Mouse (Mus musculus): ENCODE results near the gene Dmrtb1.

Dmrtb1 gene

DNA sequence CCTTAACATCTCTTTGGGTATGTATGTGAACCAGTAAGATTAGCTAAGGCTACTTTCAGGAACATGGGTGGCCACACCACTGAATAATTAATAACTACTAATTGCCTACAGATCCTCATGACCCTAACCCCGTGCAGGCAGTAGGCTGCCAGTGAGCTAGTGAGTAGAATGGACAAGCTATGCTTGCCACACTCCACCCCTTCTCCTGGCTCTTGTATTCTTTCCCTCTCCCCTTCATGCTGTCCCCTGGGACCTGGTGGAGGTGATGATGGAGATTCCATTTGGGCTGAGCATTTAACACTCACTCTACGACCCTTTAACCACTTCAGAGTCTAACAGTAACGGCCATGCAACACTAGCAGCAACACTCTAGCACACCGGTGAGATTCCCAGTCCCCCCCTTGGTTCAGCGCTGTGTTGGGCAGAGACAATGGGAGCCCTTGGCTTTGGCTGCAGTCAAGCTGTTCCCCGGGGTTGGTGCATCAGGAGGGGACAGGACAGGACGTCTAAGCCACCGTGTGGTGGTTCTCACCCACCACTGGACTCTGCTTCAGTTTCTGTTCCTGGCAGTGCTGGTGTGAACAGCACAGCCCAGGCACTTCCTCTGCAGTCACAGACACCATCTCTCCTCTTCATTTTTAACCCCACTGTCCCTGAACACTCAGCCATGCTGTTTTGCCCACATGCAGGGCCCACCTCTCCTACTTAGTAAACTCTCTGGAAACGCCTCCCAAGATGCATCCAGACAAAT, 2.8 kb downstream of the Dmrtb1 start:
- no peak for DNase-seq (ENCODE audit: low spot score)

DNA sequence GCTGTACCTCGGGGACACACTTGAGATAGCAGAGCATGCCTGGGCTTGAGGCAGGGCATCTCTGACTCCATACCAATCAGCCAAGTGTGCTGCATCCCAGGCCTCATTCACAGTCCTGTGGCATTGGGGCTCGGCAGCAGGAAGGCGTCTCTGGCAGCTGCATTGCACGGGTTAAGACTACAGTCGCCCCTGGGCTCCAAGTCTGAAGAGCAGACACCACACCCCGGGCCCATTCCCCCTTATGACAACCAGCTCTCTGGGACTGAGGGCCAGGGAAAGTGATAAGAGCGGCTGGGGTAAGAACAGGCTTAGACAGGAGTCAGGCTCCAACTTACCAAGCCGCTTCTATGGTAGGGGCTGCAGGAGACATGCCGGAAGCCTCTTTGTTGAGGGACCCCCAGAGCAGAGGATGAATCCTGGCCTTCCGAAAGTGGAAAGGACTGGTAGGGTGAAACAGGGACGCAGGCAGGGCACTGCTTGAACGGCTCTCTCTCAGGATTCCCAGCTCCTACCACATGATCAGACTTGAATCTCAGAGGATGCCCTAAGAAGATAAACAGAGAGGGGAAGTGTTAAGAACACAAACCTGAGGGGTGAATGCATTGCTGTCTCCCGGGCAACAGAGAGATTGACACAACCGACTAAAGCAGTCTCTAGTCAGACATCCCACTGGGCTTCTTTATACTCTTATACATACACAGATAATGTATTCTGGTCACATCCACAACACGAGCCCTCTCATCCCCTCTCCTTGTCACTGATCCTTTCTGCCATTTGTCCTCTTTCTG, 3.5 kb downstream of the Dmrtb1 start:
- DNase-seq (ENCODE audit: low spot score): no peak

DNA sequence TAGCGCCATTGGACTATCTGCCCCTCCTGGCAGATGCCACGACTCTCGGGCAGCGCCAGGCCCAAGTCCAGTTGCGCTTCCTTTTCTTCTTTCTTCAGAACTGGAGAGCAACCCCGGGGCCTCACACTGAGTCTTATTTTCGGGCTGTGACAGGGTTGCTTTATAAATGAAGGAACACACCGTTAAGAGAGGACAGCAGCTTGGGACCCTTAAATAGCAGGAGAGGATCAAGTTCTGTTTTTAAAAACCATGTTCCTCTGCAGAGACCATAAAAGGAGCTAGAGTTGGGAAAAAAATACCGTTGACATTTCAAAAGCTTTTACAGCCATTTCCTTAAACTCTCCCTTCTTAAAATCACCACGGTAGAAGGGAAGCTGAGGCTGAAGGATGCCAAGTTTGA, 8.4 kb downstream of the Dmrtb1 start:
- DNase-seq (ENCODE audit: low spot score): no peak

DNA sequence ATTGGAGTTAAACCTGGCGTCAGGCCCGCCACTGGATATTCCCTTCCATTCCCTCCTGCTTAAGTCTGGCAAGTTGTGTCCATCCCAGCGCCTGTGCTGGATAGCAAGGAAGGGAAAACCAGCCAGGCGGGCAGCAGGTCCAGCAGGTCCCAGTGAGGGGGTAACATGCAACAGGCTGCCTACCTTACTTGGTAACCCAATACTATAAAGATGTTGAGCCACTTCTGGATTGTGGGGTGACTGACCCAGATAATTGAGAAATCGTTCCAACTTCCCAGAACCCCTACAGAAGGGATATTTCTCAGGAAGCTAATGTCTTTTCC, 9.7 kb downstream of the Dmrtb1 start:
- DNase-seq (ENCODE audit: low spot score): no peak

DNA sequence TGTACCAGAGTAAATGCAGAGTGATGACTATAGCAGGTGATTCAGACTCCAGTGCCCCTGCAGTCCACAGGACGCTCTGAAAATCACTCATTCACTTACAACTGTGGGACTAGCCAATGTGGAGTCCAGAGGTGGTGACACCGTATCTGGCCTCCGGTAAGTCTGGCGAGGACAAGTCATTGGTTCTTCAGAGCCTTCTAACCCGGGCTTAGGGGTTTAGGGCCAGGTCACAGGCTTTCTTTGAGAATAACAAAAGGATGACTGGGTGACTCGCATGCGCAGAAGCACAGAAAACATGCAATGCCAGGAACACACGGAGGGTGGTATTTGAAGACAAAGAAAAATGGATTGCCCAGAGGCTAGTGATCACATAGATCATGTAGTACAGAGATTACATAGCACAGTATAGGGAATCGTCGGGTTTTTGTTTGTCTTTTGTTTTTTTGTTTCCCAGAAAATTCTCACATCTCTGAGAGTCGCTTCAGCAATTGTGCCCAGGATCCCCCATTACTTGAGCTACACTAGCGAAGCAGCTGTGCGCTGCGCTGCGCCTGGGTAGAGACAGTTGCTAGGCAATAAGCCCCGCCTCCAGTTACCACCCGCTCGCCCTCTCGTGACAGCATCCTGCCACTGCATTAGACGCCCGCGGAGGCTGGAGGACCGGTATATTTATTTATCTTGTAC, 10.2 kb downstream of the Dmrtb1 start:
- DNase-seq (ENCODE audit: low spot score): peak; percentile 79

DNA sequence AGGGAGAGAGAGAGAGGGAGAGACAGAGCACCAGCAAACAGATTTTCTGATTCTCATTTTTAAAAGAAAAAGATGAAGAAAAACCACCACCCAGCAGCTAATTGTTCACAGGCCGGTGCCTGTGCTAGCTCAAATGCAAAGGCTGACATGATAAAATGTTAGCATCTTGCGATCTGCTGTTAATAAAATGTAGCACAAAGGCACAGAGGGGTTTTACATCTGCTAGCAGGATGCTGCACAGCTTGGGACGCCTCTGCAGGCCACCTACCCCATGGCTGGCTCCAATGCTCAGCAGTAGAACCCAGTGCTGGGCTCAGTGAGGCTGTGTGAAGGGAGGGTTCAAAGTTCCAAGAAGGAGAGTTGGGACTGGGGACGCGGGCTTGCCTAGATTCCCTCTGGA, 13.3 kb downstream of the Dmrtb1 start:
- DNase-seq (ENCODE audit: low spot score): no peak

DNA sequence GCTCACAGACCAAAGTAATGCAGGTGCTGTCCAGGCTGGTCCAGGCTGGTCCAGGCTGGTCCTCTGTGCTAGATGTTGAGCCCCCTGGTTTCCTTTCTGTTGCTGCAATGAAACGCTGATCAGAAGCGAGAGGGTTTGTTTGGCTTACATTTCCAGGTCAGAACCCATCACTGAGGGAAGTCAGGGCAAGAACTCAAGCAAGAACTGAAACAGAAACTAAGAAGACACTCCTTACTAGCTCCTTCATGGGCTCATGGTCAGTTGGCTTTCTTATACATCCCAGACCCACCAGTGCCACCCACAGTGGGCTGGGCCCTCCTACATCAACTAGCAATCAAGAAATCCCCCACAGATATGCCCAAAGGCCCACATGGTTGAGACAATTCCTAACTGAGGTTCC, 15.5 kb downstream of the Dmrtb1 start:
- no peak for DNase-seq (ENCODE audit: low spot score)

DNA sequence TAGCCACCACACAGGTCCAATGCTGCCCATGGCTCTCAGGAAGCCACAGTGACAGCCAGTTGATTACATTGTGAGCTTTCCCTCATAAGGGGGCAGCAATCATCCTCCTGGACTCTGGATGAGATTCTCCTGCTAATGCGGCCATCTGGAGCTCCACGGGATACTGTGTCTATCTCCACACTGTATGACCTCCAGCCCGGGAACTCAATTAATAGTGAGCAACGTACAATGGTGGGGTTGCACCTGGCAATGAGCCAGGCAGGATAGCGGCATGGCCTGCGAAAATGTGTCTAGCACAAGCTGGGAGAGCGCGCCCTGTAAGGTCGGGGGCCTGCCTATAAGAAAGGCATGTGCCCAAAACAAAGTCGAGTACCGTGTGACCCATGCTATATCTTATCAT, 23.4 kb downstream of the Dmrtb1 start:
- no peak for DNase-seq (ENCODE audit: low spot score)

DNA sequence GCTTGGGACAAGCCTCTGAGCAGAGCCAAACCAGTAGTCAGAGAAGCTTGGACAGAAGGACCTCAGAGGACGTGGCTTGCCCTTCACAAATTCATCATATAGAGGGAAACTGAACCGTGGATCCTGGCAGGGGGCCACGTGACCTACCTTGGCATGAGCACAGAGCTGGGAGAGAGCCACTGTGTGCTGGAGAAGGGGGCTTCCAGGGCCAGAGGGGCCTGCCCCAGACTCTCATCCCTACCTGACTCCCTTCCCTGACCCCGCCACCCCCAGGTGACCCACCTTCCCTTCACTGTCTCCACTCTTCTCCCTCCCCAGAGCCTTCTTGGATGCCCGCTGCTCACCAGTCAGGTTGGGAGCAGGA, 30.8 kb downstream of the Dmrtb1 start:
- DNase-seq (ENCODE audit: low spot score): no peak

DNA sequence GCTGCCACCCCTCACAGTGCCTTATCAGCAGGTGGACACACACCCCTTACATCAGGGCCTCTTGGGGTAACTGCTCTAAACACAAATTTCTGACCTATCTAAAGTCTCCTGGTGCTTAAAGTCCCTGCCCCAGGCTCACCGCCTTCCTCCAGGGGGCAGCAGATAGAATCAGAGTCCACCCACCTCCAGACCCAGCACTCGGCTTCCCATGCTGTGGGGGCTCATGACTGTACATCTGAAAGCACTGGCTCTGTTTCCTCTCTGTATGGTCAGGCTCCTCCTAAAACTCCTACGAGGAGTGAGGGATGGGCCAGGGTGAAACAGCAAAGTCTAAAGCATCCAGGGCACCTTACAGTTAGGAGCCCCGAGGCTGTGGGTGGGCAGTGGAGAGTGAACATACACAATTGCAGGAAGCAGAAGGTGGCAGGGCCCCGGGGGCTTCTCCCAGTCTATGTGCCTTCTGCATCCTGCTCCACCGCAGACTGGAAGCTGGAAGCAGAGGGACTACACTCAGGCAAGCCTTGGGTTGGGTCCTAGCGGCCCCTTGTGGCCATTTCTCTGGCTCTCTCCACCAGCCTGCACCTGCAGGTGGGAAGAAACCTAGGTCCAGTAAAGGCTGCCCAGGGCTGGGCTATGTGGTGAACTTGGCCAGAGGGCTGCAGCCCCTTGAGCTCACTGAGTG, 31.3 kb downstream of the Dmrtb1 start:
- peak; percentile 70 for DNase-seq (ENCODE audit: low spot score)

DNA sequence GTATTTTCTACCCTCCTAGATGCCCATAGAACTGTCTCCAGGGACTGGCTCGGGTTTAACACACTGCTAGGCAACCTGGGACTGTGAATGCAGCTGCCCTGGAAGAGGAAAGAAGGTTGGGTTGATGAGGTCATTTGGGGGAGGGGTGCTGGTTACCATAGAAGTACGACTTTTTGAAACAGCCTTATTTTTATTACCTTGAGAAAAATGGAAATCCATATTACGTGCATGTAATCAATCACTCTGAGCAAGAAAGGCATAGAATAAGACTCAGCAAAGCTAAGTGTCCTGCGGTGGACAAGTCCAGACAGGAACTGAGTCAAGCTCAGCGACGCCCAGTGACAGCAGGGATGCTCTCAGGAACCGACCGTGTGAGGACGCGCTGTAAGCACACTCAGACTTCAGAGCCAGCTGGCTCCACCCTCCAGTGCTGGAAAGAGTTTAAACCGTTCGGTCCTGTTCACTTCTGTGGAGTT, 33.0 kb downstream of the Dmrtb1 start:
- DNase-seq (ENCODE audit: low spot score): no peak

DNA sequence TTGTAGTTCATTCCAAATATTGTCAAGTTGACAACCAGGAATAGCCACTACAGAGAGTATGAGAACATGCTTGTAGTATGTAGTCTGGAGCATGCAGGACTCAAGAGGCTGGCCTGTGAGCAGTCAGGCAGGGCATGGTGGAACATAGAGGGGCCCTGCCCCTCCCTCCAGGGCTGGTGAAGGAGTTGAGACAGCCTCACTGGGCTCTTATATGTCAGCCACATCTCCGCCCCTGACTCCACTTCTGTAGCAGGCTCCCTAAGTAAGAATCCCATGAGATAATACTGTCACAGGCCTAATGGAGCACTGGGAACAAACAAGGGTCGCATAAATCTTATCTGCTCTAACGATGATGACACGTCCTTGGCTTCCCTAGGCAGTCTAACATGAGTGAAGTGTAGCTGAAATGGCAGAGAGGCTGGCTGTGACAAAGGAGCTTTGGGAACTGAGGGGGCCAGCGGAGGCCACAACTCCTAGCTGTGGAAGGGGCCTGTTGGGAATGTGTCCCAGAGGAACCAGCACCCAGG, 35.0 kb downstream of the Dmrtb1 start:
- DNase-seq (ENCODE audit: low spot score): no peak

DNA sequence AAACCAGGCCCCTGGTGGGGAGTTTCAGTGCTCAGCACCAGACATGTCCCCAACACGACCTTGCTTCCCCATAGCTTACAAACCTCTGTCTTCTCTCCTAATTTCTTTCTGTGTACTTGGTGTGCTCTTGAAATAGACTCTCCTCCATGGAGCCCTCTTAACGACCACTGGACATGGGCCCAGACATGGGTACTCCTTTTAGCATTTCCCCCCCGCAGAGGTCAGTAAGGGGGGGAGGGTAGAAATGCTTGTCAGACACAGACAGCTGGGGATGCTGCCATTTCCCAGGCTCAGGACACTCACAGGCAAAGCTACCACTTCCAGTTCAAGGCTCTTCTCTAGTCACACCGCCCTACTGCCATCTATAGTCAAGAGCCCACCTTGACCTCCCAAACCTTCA, 42.4 kb downstream of the Dmrtb1 start:
- no peak for DNase-seq (ENCODE audit: low spot score)

DNA sequence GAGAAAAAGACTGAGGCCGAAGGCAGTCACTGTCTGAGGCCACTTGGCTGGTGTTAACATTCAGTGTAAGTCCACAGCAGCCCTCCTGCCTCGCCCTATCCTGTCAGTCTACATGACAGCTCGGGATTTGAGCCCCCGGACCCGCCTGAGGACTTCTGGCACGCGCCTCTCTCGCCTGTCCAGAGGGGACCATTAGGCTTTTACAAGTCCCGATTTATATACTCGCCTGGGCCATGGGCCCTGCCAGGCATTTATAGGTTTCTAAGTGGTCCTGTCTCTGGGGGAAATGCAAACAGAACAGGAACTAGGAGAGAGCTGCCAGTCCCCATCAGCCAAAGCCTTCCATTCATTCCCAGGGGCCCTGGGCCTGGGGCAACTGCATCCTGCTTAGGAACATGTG, 45.7 kb downstream of the Dmrtb1 start:
- DNase-seq (ENCODE audit: low spot score): no peak

DNA sequence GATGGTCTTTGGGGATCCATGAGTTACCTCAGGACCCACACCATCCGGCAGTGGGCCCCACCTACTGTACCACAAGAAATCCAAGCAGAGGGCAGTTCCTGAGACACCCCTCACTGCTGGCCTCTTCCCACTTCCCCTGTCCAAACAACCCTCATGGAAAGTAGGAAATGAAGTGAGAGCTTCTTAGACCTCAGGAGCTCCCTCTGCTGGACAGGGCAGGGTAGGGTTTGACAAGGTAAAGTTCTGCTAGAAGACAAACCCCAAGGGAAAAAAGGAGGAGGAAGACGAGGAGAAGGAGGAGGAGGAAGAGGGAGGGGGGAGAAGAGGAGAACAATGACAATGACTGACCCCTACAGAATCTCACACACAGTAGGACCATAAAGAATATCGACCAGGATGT, 46.4 kb downstream of the Dmrtb1 start:
- DNase-seq (ENCODE audit: low spot score): peak; percentile 25

DNA sequence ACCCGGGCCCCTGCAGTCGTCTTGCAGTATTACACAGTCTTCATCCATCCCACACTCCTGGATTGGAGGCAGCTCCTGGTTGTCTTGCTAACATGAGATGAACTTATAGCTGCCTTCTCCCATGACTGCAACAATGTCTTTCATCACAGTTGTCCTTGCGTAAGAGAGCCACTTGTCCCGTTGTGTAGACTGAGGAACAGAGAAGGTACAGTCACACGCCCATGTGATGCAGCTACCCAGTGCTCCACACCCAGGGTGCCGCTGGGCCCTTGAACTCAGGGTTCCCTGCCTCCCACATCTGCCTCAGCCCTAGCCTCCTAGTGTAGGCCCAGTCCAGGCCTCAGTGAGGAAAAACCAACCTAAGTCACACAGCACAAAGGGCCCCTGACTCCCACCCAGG, 47.9 kb downstream of the Dmrtb1 start:
- no peak for DNase-seq (ENCODE audit: low spot score)

DNA sequence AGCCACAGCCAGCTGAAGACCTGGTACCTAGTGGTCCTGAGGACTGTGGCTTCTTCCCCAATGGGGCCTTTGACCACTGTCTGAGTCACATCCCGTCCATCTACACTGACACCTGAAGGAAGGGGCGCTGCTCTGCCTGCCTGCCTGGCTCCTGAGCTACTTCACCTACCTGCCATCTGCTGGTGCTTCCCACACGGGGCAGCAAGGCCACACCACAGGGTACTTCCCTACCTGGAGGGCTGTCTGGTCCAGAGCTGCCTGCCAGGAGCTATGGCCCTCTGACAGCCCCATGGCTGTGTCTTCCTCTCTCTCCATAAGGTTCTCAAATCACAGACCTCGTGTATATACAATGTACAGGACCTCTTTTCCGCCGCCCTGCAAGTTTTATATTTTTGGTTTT, 49.4 kb downstream of the Dmrtb1 start:
- no peak for DNase-seq (ENCODE audit: low spot score)

DNA sequence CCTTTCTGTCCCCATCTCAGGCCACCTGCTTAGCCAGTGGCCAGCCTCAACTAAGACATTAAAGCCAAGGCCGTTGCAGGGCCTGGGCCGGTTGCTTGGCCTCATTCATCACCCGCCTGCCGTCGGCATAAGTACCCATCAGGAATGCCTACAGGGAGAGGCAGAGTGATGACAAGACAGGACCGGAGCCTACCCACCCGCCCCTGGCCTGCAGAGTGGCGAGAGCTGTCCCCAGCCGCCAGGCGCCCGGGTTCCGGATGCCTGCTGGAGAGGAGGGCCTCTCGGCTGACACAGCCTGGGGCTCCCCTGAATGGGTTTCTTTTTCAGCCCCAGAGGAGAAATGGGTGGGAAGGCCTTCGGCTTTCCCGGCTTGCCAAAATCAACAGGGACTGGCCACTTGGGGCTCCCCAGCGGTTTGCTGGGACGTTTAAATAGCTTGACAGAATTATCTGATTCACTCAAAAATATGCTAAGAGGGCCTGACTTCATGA, 55.1 kb downstream of the Dmrtb1 start:
- no peak for DNase-seq (ENCODE audit: low spot score)

DNA sequence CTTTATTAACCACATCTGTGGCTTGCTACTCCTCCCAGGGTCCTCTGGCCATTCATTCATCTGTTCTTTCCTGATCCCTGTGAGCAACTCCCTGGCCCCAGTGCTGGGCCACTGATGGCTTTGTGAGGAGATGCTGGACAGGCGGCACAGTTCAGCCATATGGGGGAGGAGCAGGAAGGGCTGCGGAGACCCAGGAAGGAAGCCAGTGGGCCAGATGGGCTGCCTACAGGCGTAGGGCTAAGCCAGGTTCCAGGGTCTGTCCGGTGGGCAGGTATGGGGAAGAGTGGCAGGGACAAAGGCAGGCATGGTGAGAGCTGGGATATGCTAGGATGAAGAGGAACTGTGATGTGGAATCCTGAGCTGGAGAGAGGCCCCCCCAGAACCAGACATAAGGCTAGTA, 55.8 kb downstream of the Dmrtb1 start:
- no peak for DNase-seq (ENCODE audit: low spot score)

Data from ovary, postnatal 14 days (tissue).